Mouse (Mus musculus): ENCODE data around the gene Fam174a. TPM values are rescaled to one million over a fixed set of nuclear protein-coding genes. Genes with fewer than 3 reads are reported as not detected.

The Fam174a gene
- total RNA-seq, 2 experiments from 2014 or later: 38.4 to 38.9 TPM

- intact Hi-C loops (cut with DNase I): loop anchor here (5.0 kb wide), 1 partner anchor 1160 kb away; no protein-coding TSS in a partner anchor
- no peak overlapping the region for H3K4me3 ChIP-seq
- H3K27ac ChIP-seq: no peak overlapping the region
- no peak for TF ChIP-seq CTCF (IDR thresholded peaks at IDR 0.05)
- peak; percentile 15 to 29 for DNase-seq (ENCODE audit: extremely low spot score in 1 of 2, low spot score in 2 of 2)
Observed at GRCm38 (mm10) chr1:95342242-95342641, 28.8 kb downstream of the Fam174a start.

GRCm38 (mm10) chr1:95343585-95344485, 30.4 kb downstream of the Fam174a start:
- intact Hi-C loops (cut with DNase I): loop anchor here (5.0 kb wide), 1 partner anchor 1162 kb away; no protein-coding TSS in a partner anchor
- Histone ChIP-seq H3K27ac (no peak overlapping the region), H3K4me3 (no peak overlapping the region)
- TF ChIP-seq CTCF (IDR thresholded peaks at IDR 0.05): no peak
- DNase-seq (ENCODE audit: extremely low spot score in 1 of 2, low spot score in 2 of 2): no peak

- Histone ChIP-seq H3K4me3 (no peak overlapping the region), H3K27ac (no peak overlapping the region)
- no peak for TF ChIP-seq CTCF (IDR thresholded peaks at IDR 0.05)
- no peak for DNase-seq (ENCODE audit: extremely low spot score in 1 of 2, low spot score in 2 of 2)
- intact Hi-C loops (cut with DNase I): no loop called here
Observed at GRCm38 (mm10) chr1:95354146-95354545, 40.7 kb downstream of the Fam174a start.

- Histone ChIP-seq H3K27ac (no peak overlapping the region), H3K4me3 (no peak overlapping the region)
- no peak for TF ChIP-seq CTCF (IDR thresholded peaks at IDR 0.05)
- DNase-seq (ENCODE audit: extremely low spot score in 1 of 2, low spot score in 2 of 2): no peak
- intact Hi-C loops (cut with DNase I): no loop called here
Observed at GRCm38 (mm10) chr1:95356904-95357303, 43.5 kb downstream of the Fam174a start.

GRCm38 (mm10) chr1:95363692-95364091, 50.3 kb downstream of the Fam174a start:
- DNase-seq (ENCODE audit: extremely low spot score in 1 of 2, low spot score in 2 of 2): no peak
- no peak for TF ChIP-seq CTCF (IDR thresholded peaks at IDR 0.05)
- Histone ChIP-seq H3K27ac (no peak overlapping the region), H3K4me3 (no peak overlapping the region)
- intact Hi-C loops (cut with DNase I): no loop called here

GRCm38 (mm10) chr1:95366616-95367373, 53.4 kb downstream of the Fam174a start:
- intact Hi-C loops (cut with DNase I): no loop called here
- Histone ChIP-seq H3K4me3 (no peak overlapping the region), H3K27ac (no peak overlapping the region)
- TF ChIP-seq CTCF (IDR thresholded peaks at IDR 0.05): no peak
- DNase-seq (ENCODE audit: extremely low spot score in 1 of 2, low spot score in 2 of 2): no peak

GRCm38 (mm10) chr1:95367748-95368147, 54.3 kb downstream of the Fam174a start:
- no peak overlapping the region for H3K4me3 ChIP-seq
- intact Hi-C loops (cut with DNase I): no loop called here
- TF ChIP-seq CTCF (IDR thresholded peaks at IDR 0.05): no peak
- H3K27ac ChIP-seq: no peak overlapping the region
- DNase-seq (ENCODE audit: extremely low spot score in 1 of 2, low spot score in 2 of 2): no peak

GRCm38 (mm10) chr1:95375443-95375842, 62.0 kb downstream of the Fam174a start:
- Histone ChIP-seq H3K27ac (no peak overlapping the region), H3K4me3 (no peak overlapping the region)
- intact Hi-C loops (cut with DNase I): no loop called here
- no peak for TF ChIP-seq CTCF (IDR thresholded peaks at IDR 0.05)
- DNase-seq (ENCODE audit: extremely low spot score in 1 of 2, low spot score in 2 of 2): no peak

GRCm38 (mm10) chr1:95381028-95381427, 67.6 kb downstream of the Fam174a start:
- DNase-seq (ENCODE audit: extremely low spot score in 1 of 2, low spot score in 2 of 2): no peak
- no peak for TF ChIP-seq CTCF (IDR thresholded peaks at IDR 0.05)
- Histone ChIP-seq H3K27ac (no peak overlapping the region), H3K4me3 (no peak overlapping the region)
- intact Hi-C loops (cut with DNase I): no loop called here

Measured in left cerebral cortex, adult 2 months (tissue).